Mouse (Mus musculus): Measurements from ENCODE around the gene Ech1. TPM values are rescaled to one million over a fixed set of nuclear protein-coding genes. Genes with fewer than 3 reads are reported as not detected.

Gene Ech1
- total RNA-seq, 2 experiments from 2014 or later = 49.1 to 50.8 TPM

DNA sequence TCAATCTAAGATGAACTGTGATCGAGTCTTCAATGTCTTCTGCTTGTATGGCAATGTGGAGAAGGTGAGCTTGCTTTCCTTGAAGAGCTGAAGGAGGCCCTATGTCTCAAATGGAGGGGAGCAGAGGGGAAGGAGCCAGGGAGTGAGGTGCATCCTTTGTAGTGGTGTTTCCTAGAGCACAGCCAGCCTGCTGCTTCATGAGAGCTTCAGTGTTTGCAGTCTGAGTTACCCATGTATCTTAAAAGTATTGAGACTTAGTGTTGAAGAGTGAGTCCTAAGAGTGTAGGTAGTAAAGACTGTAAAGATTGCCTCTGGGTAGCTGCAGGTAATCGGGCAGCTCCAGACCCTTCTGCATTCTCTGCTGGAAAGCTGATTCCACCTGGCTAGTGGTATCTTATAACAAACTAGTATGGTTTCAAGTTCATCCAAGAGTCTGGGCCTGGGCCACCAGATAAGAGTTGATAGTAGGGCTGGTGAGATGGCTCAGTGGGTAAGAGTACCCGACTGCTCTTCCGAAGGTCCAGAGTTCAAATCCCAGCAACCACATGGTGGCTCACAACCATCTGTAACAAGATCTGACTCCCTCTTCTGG lies 6.1 kb upstream of the Ech1 start:
- no peak for DNase-seq (ENCODE audit: low spot score in 2 of 2)

DNA sequence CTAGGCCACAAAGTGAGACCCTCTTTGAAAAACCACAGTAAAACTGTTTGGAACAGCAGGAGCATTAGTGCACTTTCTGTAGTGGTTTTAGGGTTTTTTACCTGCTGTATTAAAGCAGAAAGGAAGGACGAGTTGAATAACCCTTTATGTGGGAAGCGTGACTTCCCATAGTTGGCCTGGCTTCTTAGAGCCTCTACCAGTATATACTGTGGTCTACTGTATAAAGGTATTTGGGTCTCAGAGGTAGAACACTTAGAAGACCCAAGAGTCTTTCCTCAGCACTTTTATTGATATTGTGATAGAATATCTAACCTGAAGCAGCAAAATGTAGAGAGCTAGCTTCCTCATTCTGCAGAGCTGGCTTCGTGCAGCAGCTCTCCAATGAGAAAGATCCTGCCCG lies 5.4 kb upstream of the Ech1 start:
- DNase-seq (ENCODE audit: low spot score in 2 of 2) = no peak

GRCm38 (mm10) chr7:28820358-28821260 lies 4.4 kb upstream of the Ech1 start:
- no peak for DNase-seq (ENCODE audit: low spot score in 2 of 2)

- peak; percentile 51 to 62 for DNase-seq (ENCODE audit: low spot score in 2 of 2)
Measured at GRCm38 (mm10) chr7:28821261-28821831, 3.7 kb upstream of the Ech1 start.

DNA sequence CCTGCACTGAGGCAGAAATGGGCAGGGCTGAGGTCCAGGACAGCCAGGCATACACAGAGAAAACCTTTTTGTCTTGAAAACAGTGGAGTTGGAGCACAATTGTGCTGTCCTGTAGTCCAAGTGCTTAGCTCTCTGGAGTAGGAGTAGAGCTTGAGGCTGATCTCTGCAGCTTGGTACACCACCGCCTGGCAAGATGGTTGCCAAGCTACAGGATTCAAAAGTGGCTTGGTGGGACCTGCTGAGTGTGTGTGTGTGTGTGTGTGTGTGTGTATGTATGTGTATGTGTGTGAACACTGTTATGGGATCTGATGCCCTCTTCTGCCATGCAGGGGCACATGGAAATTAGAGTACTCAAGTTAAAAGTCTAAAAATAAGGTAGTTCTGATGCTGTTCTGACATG lies 2.5 kb upstream of the Ech1 start:
- DNase-seq (ENCODE audit: low spot score in 2 of 2) = no peak

GRCm38 (mm10) chr7:28822993-28823903 lies 1.8 kb upstream of the Ech1 start:
- DNase-seq (ENCODE audit: low spot score in 2 of 2) = no peak

DNA sequence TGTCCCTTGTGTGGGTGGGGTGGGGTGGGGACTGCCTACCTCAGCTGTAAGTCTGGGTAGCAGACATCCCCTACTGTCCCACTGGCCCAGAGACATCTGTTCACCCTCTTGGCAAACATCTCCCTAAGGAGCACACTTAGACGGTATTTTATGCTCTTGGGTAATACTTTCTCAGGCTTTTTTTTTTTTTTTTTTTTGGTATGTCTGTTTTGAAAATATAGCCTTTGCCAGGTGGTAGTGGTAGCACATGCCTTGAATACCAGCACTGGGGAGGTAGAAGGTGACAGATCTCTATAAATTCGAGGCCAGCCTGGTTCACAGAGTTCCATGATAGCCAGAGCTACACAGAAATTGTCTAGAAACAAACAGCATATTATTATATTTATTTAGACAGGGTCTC lies 1.1 kb upstream of the Ech1 start:
- DNase-seq (ENCODE audit: low spot score in 2 of 2) = no peak

- DNase-seq (ENCODE audit: low spot score in 2 of 2) = no peak
Measured at GRCm38 (mm10) chr7:28825686-28826401, 827 bp downstream of the Ech1 start.

DNA sequence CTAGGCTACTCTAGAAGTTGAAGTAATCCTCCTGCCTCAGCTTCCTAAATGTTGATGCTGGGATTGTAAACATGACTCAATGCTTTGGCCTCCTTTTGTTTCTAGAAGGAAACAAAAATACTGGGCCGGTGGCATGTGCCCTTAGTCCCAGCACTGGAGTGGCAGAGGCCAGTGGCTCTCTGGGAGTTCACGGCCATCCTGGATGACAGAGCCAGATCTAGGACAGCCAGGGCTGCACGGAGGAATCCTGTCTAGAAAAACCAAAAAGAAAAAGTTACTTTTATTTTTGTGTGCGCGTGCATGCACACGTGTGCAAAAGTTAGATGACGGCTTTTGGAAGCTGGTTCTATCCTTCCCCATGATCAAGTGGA lies 1.4 kb downstream of the Ech1 start:
- no peak for DNase-seq (ENCODE audit: low spot score in 2 of 2)

DNA sequence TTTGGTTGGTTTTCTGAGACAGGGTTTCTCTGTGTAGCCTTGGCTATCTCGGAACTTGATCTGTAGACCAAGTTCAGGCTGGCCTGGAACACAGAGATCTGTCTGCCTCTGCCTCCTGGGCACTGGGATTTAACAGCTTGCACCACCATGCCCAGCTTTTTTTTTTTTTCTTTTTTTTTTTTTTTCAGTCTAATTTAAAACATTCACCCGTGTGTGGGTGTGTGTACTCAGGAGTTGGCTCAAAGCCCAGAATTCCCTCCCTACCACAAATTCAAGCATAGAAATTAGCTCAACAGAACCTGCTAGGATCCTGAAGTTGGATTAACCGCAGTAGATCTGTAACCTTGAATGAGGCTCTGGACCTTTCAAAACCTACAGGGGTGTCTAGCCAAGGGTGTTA lies 2.3 kb downstream of the Ech1 start:
- peak in 1 of 2 experiments; percentile 62 for DNase-seq (ENCODE audit: low spot score in 2 of 2)

GRCm38 (mm10) chr7:28829821-28830220 lies 4.8 kb downstream of the Ech1 start:
- no peak for DNase-seq (ENCODE audit: low spot score in 2 of 2)

DNA sequence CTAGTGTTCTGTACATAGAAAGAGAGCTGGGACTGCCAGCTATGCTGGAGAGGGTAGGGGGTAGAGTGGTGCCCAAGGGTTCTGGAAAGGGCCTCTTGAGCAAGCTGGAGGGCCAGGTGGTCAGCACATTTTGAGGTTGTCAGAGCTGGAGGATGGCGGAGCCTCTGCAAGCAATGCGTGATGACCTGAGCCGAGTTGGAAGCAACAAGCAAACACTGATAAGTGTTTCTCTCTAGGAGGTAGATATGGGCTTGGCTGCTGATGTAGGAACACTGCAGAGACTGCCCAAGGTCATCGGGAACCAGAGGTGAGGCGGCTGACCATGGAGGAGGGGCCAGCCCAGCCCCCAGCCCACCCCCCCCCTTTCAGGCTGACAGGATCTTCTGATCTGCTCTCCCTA lies 6.0 kb downstream of the Ech1 start:
- no peak for DNase-seq (ENCODE audit: low spot score in 2 of 2)

- DNase-seq (ENCODE audit: low spot score in 2 of 2) = no peak
Measured at GRCm38 (mm10) chr7:28831411-28832125, 6.6 kb downstream of the Ech1 start.

DNA sequence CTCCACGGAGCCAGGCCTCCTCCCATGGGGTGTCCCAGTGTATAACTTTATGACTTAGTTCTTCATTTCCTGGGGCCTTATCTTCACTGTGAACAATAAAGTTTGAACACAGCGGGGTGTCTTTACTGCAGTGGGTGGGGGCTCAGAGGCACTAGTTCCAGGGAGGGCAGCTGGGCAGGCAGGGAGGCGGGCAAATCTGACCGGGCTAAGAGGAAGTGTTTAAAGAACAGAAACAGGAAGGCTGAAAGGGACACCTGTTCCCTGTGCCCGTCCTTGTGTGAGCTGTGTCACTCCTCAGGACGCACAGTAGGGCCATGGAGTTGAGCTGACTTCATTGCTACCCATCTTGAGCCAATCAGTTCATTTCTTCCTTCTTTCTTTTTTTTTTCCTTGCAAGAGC lies 7.1 kb downstream of the Ech1 start:
- DNase-seq (ENCODE audit: low spot score in 2 of 2) = no peak

- DNase-seq (ENCODE audit: low spot score in 2 of 2) = no peak
Measured at GRCm38 (mm10) chr7:28833723-28834347, 8.8 kb downstream of the Ech1 start, which contains the start of gene Lgals4. Lgals4 (plus strand) TSS chr7:28833854.

DNA sequence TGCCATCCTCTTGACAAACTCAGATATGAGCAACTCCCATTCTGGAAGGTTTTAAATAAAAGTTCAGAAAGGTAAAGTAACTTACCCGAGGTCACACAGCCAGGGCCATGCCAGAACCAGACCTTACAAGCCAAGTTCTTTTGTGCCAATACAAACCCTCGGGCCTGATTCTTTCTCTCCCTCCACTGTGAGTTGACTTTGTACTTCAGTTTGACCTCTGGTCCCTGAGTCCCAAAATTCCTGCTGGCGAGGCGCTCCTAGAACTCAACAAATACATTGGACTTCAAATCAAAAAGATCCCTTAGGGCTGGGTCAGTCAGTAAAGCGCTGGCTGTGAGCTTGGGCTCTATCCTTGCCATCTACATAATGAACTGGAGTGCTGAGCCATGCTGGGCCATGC lies 11.9 kb downstream of the Ech1 start:
- no peak for DNase-seq (ENCODE audit: low spot score in 2 of 2)

DNA sequence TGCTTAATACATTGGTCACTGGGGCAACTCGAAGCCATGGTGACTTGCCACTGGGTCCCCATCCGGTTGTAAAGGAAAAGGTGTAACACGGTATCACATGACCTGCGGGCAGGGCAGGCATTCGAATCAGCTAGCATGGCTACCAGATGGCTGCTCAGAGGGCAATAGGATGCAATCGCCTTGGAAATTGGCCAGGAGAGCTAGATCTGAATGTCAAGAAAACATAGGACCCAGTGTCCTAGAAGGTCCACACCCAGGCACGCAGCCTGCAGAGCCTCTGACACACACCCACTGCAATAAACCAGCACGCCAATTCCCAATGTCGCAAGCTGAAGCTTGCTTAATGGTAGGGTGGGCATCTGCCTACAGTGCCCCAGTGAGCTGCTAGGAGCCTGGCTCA lies 13.3 kb downstream of the Ech1 start:
- no peak for DNase-seq (ENCODE audit: low spot score in 2 of 2)

DNA sequence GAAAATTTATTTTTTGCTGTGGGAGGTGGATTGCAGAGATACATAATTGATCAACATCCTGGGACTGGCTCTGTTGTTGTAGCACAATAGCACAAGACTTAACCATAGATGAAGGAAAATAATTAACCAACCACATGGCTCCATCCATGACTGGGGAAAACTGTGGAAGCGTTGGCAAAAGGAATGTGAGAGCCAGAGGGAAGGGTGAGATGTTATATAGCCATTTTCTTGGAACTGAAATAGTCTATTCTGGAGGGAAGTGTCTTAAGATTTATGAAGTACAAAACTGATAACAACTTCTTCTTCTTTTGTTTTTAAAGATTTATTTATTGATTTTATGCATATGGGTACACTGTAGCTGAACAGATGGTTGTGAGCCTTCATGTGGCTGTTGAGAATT lies 22.3 kb downstream of the Ech1 start:
- no peak for DNase-seq (ENCODE audit: low spot score in 2 of 2)

DNA sequence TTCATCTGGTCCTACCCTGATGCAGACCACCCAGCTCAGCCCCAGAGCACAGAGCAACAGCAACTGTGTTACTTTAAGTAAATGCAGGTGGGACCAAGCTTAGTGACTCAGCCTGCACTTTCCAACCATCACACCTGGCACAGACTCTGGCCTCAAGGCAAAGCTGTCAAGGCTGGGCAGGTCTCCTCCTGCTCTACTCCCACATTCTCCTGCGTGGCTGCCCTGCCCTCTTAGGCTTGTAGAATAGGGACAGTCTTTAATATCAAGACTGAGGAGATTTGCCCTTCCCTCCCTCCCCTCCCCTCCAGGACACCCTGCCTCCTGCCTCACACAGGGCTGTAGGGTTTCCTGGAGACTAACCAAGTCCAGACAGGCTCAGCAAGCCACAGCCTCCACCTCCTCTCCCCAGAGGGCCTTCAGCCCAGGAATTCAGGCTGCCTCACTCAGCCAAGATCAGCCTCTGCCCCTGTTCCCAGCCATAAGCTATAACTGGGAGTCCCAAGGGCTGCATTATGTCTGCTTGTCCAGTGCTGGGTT lies 24.8 kb downstream of the Ech1 start:
- no peak for DNase-seq (ENCODE audit: low spot score in 2 of 2)
